In genomic region chr3:159689743-159690142, GRCm38 (mm10) we compare ENCODE assay signal across 19 mouse cellular contexts.
"Had no signal": no experiment of that assay in that cellular context is flagged by ENCODE, and none has a peak within 500 bp of the region (broad histone marks: within the 10 kb centered on the region; RNA-seq: fewer than 3 reads in every experiment).

No protein-coding gene starts in this region.

- H3K9ac ChIP-seq: liver, embryonic 13.5 days; neural tube, embryonic 13.5 days had no signal

- DNase-seq: kidney, adult 18-20 months; kidney, adult 9 months; kidney, postnatal 14 days; kidney, postnatal 4 days; layer of hippocampus, adult 9-11 months; liver, embryonic 13.5 days; lung, adult 2 months; lung, postnatal 14 days; lung, postnatal 4 days; right cerebral cortex, adult 18-20 months; right cerebral cortex, postnatal 14 days; right cerebral cortex, postnatal 4 days; thymus, postnatal 25 days had no signal

- H3K9me3 ChIP-seq: liver, embryonic 13.5 days; neural tube, embryonic 13.5 days had no signal

- H3K4me1 ChIP-seq: liver, embryonic 13.5 days; neural tube, embryonic 13.5 days had no signal

- H3K36me3 ChIP-seq: liver, embryonic 13.5 days; neural tube, embryonic 13.5 days had no signal

- H3K4me3 ChIP-seq: left cerebral cortex, adult 2 months; liver, embryonic 13.5 days; myocyte; neural tube, embryonic 13.5 days had no signal

- H3K27ac ChIP-seq: left cerebral cortex, adult 2 months; liver, embryonic 13.5 days; neural tube, embryonic 13.5 days; stomach, postnatal 0 days had no signal

- H3K4me2 ChIP-seq: liver, embryonic 13.5 days; neural tube, embryonic 13.5 days had no signal

- ATAC-seq: inflammation-experienced regulatory T-cells, adult 6 months; intestine, embryonic 16.5 days had no signal

- H3K27me3 ChIP-seq: liver, embryonic 13.5 days; neural tube, embryonic 13.5 days had no signal
